Mouse (Mus musculus): ENCODE data around the gene Duoxa2. TPM values are rescaled to one million over a fixed set of nuclear protein-coding genes. Genes with fewer than 3 reads are reported as not detected.

Duoxa2 gene
- not detected in 2 replicates for total RNA-seq (2017)

- no peak for ATAC-seq (replicated peaks; ENCODE audit: low read depth, poor library complexity, severe bottlenecking)
Measured at GRCm38 (mm10) chr2:122298596-122299490, at the start of gene Duoxa2. Duoxa2 (plus strand) TSS chr2:122298900.

- ATAC-seq (replicated peaks; ENCODE audit: low read depth, poor library complexity, severe bottlenecking) = no peak
Measured at GRCm38 (mm10) chr2:122255997-122256396, 42.7 kb upstream of the Duoxa2 start.

- no peak for ATAC-seq (replicated peaks; ENCODE audit: low read depth, poor library complexity, severe bottlenecking)
Measured at GRCm38 (mm10) chr2:122260729-122261128, 38.0 kb upstream of the Duoxa2 start.

GRCm38 (mm10) chr2:122264690-122265089 lies 34.0 kb upstream of the Duoxa2 start:
- ATAC-seq (replicated peaks; ENCODE audit: low read depth, poor library complexity, severe bottlenecking) = no peak

- no peak for ATAC-seq (replicated peaks; ENCODE audit: low read depth, poor library complexity, severe bottlenecking)
Measured at GRCm38 (mm10) chr2:122266407-122267193, 32.1 kb upstream of the Duoxa2 start.

GRCm38 (mm10) chr2:122278769-122279168 lies 19.9 kb upstream of the Duoxa2 start:
- ATAC-seq (replicated peaks; ENCODE audit: low read depth, poor library complexity, severe bottlenecking) = no peak

- no peak for ATAC-seq (replicated peaks; ENCODE audit: low read depth, poor library complexity, severe bottlenecking)
Measured at GRCm38 (mm10) chr2:122284091-122284490, 14.6 kb upstream of the Duoxa2 start.

GRCm38 (mm10) chr2:122286137-122286536 lies 12.6 kb upstream of the Duoxa2 start:
- ATAC-seq (replicated peaks; ENCODE audit: low read depth, poor library complexity, severe bottlenecking) = no peak

GRCm38 (mm10) chr2:122294916-122295315 lies 3.8 kb upstream of the Duoxa2 start:
- 0 out of 2 replicates have a peak, but pooled peaks have one; percentile 39 for ATAC-seq (replicated peaks; ENCODE audit: low read depth, poor library complexity, severe bottlenecking)

- ATAC-seq (replicated peaks; ENCODE audit: low read depth, poor library complexity, severe bottlenecking) = peak; percentile 29; the same call in 1 of the 2 replicates
Measured at GRCm38 (mm10) chr2:122297271-122298095, 1.2 kb upstream of the Duoxa2 start.

- ATAC-seq (replicated peaks; ENCODE audit: low read depth, poor library complexity, severe bottlenecking) = no peak
Measured at GRCm38 (mm10) chr2:122298096-122298499, 602 bp upstream of the Duoxa2 start, which contains the start of gene Duox2. Duox2 (minus strand) TSS chr2:122298449.

GRCm38 (mm10) chr2:122299911-122300655 lies 1.4 kb downstream of the Duoxa2 start:
- no peak for ATAC-seq (replicated peaks; ENCODE audit: low read depth, poor library complexity, severe bottlenecking)

- no peak for ATAC-seq (replicated peaks; ENCODE audit: low read depth, poor library complexity, severe bottlenecking)
Measured at GRCm38 (mm10) chr2:122300656-122301020, 1.9 kb downstream of the Duoxa2 start.

GRCm38 (mm10) chr2:122301081-122301920 lies 2.6 kb downstream of the Duoxa2 start:
- peak; percentile 19 for ATAC-seq (replicated peaks; ENCODE audit: low read depth, poor library complexity, severe bottlenecking)

- no peak for ATAC-seq (replicated peaks; ENCODE audit: low read depth, poor library complexity, severe bottlenecking)
Measured at GRCm38 (mm10) chr2:122301921-122302573, 3.3 kb downstream of the Duoxa2 start.

GRCm38 (mm10) chr2:122302574-122303241 lies 4.0 kb downstream of the Duoxa2 start:
- ATAC-seq (replicated peaks; ENCODE audit: low read depth, poor library complexity, severe bottlenecking) = peak; percentile 67

GRCm38 (mm10) chr2:122304544-122304943 lies 5.8 kb downstream of the Duoxa2 start:
- no peak for ATAC-seq (replicated peaks; ENCODE audit: low read depth, poor library complexity, severe bottlenecking)

All from common myeloid progenitor, adult 5-6 weeks (primary cell).